Mouse (Mus musculus): ENCODE measurements around the gene Rpl35a. TPM values are rescaled to one million over a fixed set of nuclear protein-coding genes. Genes with fewer than 3 reads are reported as not detected.

Rpl35a gene
- 524 TPM for polyA plus RNA-seq (2014; fragmentation: Illumina TruSeq; extraction: RNeasy Lipid Tissue Mini Kit (QIAGEN cat#74804); ENCODE audit: low read depth, low replicate concordance)

GRCm38 (mm10) chr16:33056095-33056785 lies at the start of gene Rpl35a, which contains the start of gene Iqcg:
Rpl35a (plus strand) TSS chr16:33056453.
Iqcg (minus strand) TSS chr16:33056218.

GRCm38 (mm10) chr16:33062024-33062681 lies 5.9 kb downstream of the Rpl35a start, which contains the start of gene Lmln:
Lmln (plus strand) TSS chr16:33062521.

Other genes starting within 250 kb of the Rpl35a start
- gene Smbd1, start 246.0 kb upstream of the Rpl35a start, polyA plus RNA-seq (2014; fragmentation: Illumina TruSeq; extraction: RNeasy Lipid Tissue Mini Kit (QIAGEN cat#74804); ENCODE audit: low read depth, low replicate concordance) = not detected
- 695 TPM for gene Fyttd1, start 179.0 kb upstream of the Rpl35a start, polyA plus RNA-seq (2014; fragmentation: Illumina TruSeq; extraction: RNeasy Lipid Tissue Mini Kit (QIAGEN cat#74804); ENCODE audit: low read depth, low replicate concordance)
- gene Rubcn, start 178.7 kb upstream of the Rpl35a start, polyA plus RNA-seq (2014; fragmentation: Illumina TruSeq; extraction: RNeasy Lipid Tissue Mini Kit (QIAGEN cat#74804); ENCODE audit: low read depth, low replicate concordance) = 19.2 TPM
- 21.8 TPM for gene Lrch3, start 142.4 kb upstream of the Rpl35a start, polyA plus RNA-seq (2014; fragmentation: Illumina TruSeq; extraction: RNeasy Lipid Tissue Mini Kit (QIAGEN cat#74804); ENCODE audit: low read depth, low replicate concordance)
- 192 TPM for gene Iqcg, start 235 bp upstream of the Rpl35a start, polyA plus RNA-seq (2014; fragmentation: Illumina TruSeq; extraction: RNeasy Lipid Tissue Mini Kit (QIAGEN cat#74804); ENCODE audit: low read depth, low replicate concordance)
- gene Lmln, start 6.1 kb downstream of the Rpl35a start, polyA plus RNA-seq (2014; fragmentation: Illumina TruSeq; extraction: RNeasy Lipid Tissue Mini Kit (QIAGEN cat#74804); ENCODE audit: low read depth, low replicate concordance) = 5.2 TPM
- gene Osbpl11, start 128.6 kb downstream of the Rpl35a start, polyA plus RNA-seq (2014; fragmentation: Illumina TruSeq; extraction: RNeasy Lipid Tissue Mini Kit (QIAGEN cat#74804); ENCODE audit: low read depth, low replicate concordance) = 13.5 TPM
- gene Snx4, start 195.0 kb downstream of the Rpl35a start, polyA plus RNA-seq (2014; fragmentation: Illumina TruSeq; extraction: RNeasy Lipid Tissue Mini Kit (QIAGEN cat#74804); ENCODE audit: low read depth, low replicate concordance) = 53.4 TPM